Mouse (Mus musculus) hindbrain, embryonic 11.5 days (tissue): ENCODE measurements around the gene C7. TPM values are rescaled to one million over a fixed set of nuclear protein-coding genes. Genes with fewer than 3 reads are reported as not detected.
"Not testable (repeated sequence)": the region's sequence is repeated elsewhere in the genome, so short reads cannot be mapped to it uniquely, and the experiment has no call there.

Experiments used
- ATAC-seq: fragments of 200-750 bp; cut with Nextera tagmentation; 2 replicates; pipeline ENCODE4 v1.8.0; 2017; ENCODE audit warnings: mild to moderate bottlenecking, moderate TSS enrichment, moderate library complexity; ENCODE audit not compliant: low FRiP score
- DNase-seq: peaks from one replicate; pipeline ENCODE4 v3.0.0-alpha.2; 2015; ENCODE audit warnings: low spot score
- H3K27ac ChIP-seq: fragments of 300-500 bp; sonication (generic); 2 replicates; pipeline ENCODE4 v1.5.1; 2014; ENCODE audit warnings: mild to moderate bottlenecking, low read depth, low read length
- H3K27me3 ChIP-seq: fragments of 300-500 bp; sonication (generic); 2 replicates; pipeline ENCODE4 v1.6.1; 2014; ENCODE audit warnings: mild to moderate bottlenecking, low read length, moderate library complexity, mixed read lengths; ENCODE audit not compliant: control insufficient read depth, insufficient read depth
- H3K36me3 ChIP-seq: fragments of 300-500 bp; sonication (generic); 2 replicates; pipeline ENCODE4 v1.6.1; 2014; ENCODE audit warnings: mild to moderate bottlenecking, low read length, moderate library complexity, mixed read lengths; ENCODE audit not compliant: control insufficient read depth, insufficient read depth
- H3K4me1 ChIP-seq: fragments of 300-500 bp; sonication (generic); replicated peaks from 2 replicates; pipeline ENCODE4 v1.6.1; 2014; ENCODE audit warnings: low read length, mixed read lengths; ENCODE audit not compliant: control insufficient read depth, insufficient read depth
- H3K4me2 ChIP-seq: fragments of 300-500 bp; sonication (generic); replicated peaks from 2 replicates; pipeline ENCODE4 v1.6.1; 2014; ENCODE audit warnings: mild to moderate bottlenecking, low read depth, low read length
- H3K4me3 ChIP-seq: fragments of 300-500 bp; sonication (generic); 2 replicates; pipeline ENCODE4 v1.5.1; 2014; ENCODE audit warnings: low read depth, low read length
- H3K9ac ChIP-seq: fragments of 300-500 bp; sonication (generic); 2 replicates; pipeline ENCODE4 v1.6.1; 2014; ENCODE audit warnings: low read depth, low read length
- H3K9me3 ChIP-seq: fragments of 300-500 bp; sonication (generic); 2 replicates; pipeline ENCODE4 v1.6.1; 2016; ENCODE audit warnings: low read length; ENCODE audit not compliant: control insufficient read depth
- WGBS: fragments of 180-500 bp; shearing (Covaris S2); extraction: QIAGEN DNeasy Blood & Tissue Kit; methylation state at CpG from one replicate; pipeline ENCODE4 v1.1.7; 2014; 5-methylcytosine and 5-hydroxymethylcytosine counted together
- polyA plus RNA-seq: library from polyadenylated mRNA; unstranded; fragments of >200 nt; fragmentation: Nextera tagmentation; extraction: Ambion mirVana; gene quantifications from 2 replicates; pipeline ENCODE4 v1.2.1, GENCODE M21; 2014

The C7 gene
- polyA plus RNA-seq, 1 experiment from 2014 or later, result not detected

- not testable (repeated sequence) for H3K4me1 ChIP-seq, ATAC-seq
Measured at GRCm38 (mm10) chr15:5023479-5024265, 39.9 kb downstream of the C7 start.

GRCm38 (mm10) chr15:5009644-5010107 is 53.9 kb downstream of the C7 start:
- DNase-seq, result no peak
- H3K9ac ChIP-seq, result no peak overlapping the region
- ATAC-seq, result no peak

More at GRCm38 (mm10) chr15:5023479-5024265, 39.9 kb downstream of the C7 start:
- H3K27me3 ChIP-seq, H3K4me3 ChIP-seq, H3K36me3 ChIP-seq, H3K4me2 ChIP-seq, H3K27ac ChIP-seq, H3K9ac ChIP-seq, DNase-seq, H3K9me3 ChIP-seq: not testable (repeated sequence)
- WGBS, result 92% methylated on average over 14 of the region's 14 CpGs

GRCm38 (mm10) chr15:5003503-5004196 is 59.9 kb downstream of the C7 start:
- WGBS, result 81% methylated on average over 6 of the region's 6 CpGs
- Histone ChIP-seq H3K9me3 (no peaks in the 10 kb centered on the region), H3K27ac (no peak overlapping the region), H3K36me3 (no peaks in the 10 kb centered on the region), H3K27me3 (no peaks in the 10 kb centered on the region), H3K4me3 (no peak overlapping the region), H3K4me2 (no peak overlapping the region), H3K9ac (no peak overlapping the region), H3K4me1 (no peaks in the 10 kb centered on the region)
- ATAC-seq (no peak), DNase-seq (no peak)

More at GRCm38 (mm10) chr15:5009644-5010107, 53.9 kb downstream of the C7 start:
- Histone ChIP-seq H3K27ac (no peak overlapping the region), H3K36me3 (no peaks in the 10 kb centered on the region), H3K4me3 (no peak overlapping the region), H3K4me1 (no peaks in the 10 kb centered on the region), H3K27me3 (no peaks in the 10 kb centered on the region), H3K9me3 (no peaks in the 10 kb centered on the region), H3K4me2 (no peak overlapping the region)
- 84% methylated on average over 11 of the region's 11 CpGs for WGBS

GRCm38 (mm10) chr15:5002903-5003302 is 60.6 kb downstream of the C7 start:
- no peaks in the 10 kb centered on the region for H3K9me3 ChIP-seq
- no peaks in the 10 kb centered on the region for H3K4me1 ChIP-seq
- 36% methylated on average over 2 of the region's 2 CpGs for WGBS
- no peak overlapping the region for H3K27ac ChIP-seq
- H3K9ac ChIP-seq, result no peak overlapping the region
- no peak for DNase-seq
- no peak overlapping the region for H3K4me2 ChIP-seq
- ATAC-seq, result no peak
- H3K4me3 ChIP-seq, result no peak overlapping the region
- no peaks in the 10 kb centered on the region for H3K27me3 ChIP-seq
- H3K36me3 ChIP-seq, result no peaks in the 10 kb centered on the region

GRCm38 (mm10) chr15:4973355-4973754 is 90.2 kb downstream of the C7 start:
- 93% methylated on average over 1 of the region's 1 CpGs for WGBS

More at GRCm38 (mm10) chr15:4973355-4973754, 90.2 kb downstream of the C7 start:
- no peak for DNase-seq
- Histone ChIP-seq H3K4me1 (no peaks in the 10 kb centered on the region), H3K4me2 (no peak overlapping the region), H3K4me3 (no peak overlapping the region), H3K27ac (no peak overlapping the region), H3K9ac (no peak overlapping the region), H3K9me3 (no peaks in the 10 kb centered on the region), H3K36me3 (no peaks in the 10 kb centered on the region), H3K27me3 (no peaks in the 10 kb centered on the region)
- ATAC-seq, result no peak

Other genes with a start within 250 kb of the C7 start
- not detected in 2 replicates for gene Mroh2b, start 165.0 kb downstream of the C7 start, polyA plus RNA-seq
- 1.3 and 1.6 TPM in 2 replicates for gene Card6, start 44.8 kb upstream of the C7 start, polyA plus RNA-seq
- gene Rpl37, start 52.9 kb upstream of the C7 start, polyA plus RNA-seq, result 482 and 496 TPM in 2 replicates
- gene Prkaa1, start 80.1 kb upstream of the C7 start, polyA plus RNA-seq, result 19.8 and 20.6 TPM in 2 replicates
- 50.6 and 52.1 TPM in 2 replicates for gene Ttc33, start 121.8 kb upstream of the C7 start, polyA plus RNA-seq
- gene Ptger4, start 180.4 kb upstream of the C7 start, polyA plus RNA-seq, result 0.97 and 1.0 TPM in 2 replicates